Mouse (Mus musculus) heart, adult 2 months (tissue): ENCODE results near the gene Bicd2.
A peak's percentile ranks its signal among the peaks of the same experiment; 100 is the strongest.

ENCODE experiments used
- CTCF ChIP-seq: fragments of 200-600 bp; IDR thresholded peaks from 2 replicates; pipeline ENCODE4 v1.8.1; 2022; ENCODE audit warnings: antibody characterized with exemption, mild to moderate bottlenecking, moderate library complexity
- EP300 ChIP-seq: fragments of 200-500 bp; IDR thresholded peaks from 2 replicates; pipeline ENCODE4 v1.6.1; 2011; ENCODE audit warnings: low read depth, low read length, control low read depth; ENCODE audit not compliant: insufficient read depth

GRCm38 (mm10) chr13:49338893-49339546 lies 2.4 kb upstream of the Bicd2 start:
- TF ChIP-seq CTCF (peak; percentile 99), EP300 (peak; percentile 90; the same call in 1 of the 2 replicates)
